Mouse (Mus musculus): Measurements from ENCODE around the gene Stpg1.

DNA sequence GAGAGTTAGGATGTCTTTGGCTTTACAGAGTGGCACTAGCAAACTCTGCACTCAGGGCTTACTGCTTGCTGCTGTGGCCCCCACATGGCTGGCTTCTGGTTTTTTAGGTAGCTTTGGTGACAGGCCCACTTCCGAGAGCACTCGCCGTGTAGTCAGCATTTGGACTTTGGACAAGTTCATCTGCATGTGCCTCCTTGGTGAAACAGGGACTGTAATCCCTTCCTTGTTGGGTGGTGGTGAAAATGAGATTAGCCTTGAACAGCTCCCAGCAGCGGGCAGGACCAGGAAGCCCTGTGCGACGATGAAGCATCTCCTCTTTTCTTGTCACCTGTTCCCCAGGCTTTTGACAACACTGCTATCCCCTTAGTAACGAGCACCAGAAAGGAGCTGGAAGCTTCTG is 19.3 kb downstream of the Stpg1 start:
- TF ChIP-seq CTCF (IDR thresholded peaks at IDR 0.05; ENCODE audit: low read depth, low read length), result no peak
- no peak for TF ChIP-seq POLR2A (IDR thresholded peaks at IDR 0.05; ENCODE audit: insufficient read depth, low read length)
- TF ChIP-seq EP300 (IDR thresholded peaks at IDR 0.05; ENCODE audit: insufficient read depth, low read depth, low read length), result no peak

Measured in ES-Bruce4 (cell line).